Mouse (Mus musculus): ENCODE data around the gene Stk16.

GRCm38 (mm10) chr1:75201236-75201635 is 9.4 kb upstream of the Stk16 start:
- TF ChIP-seq CTCF (conservative IDR thresholded peaks at IDR 0.05 in 1 of 2, IDR thresholded peaks at IDR 0.05 in 1 of 2; ENCODE audit: low read depth in 2 of 2, low read length in 2 of 2) (no peak), JUND (conservative IDR thresholded peaks at IDR 0.05; ENCODE audit: low read depth, low read length) (no peak), EP300 (IDR thresholded peaks at IDR 0.05; ENCODE audit: low read length) (no peak), MAFK (IDR thresholded peaks at IDR 0.05; ENCODE audit: insufficient replicate concordance, low read length) (no peak), USF1 (IDR thresholded peaks at IDR 0.05; ENCODE audit: low read depth, low read length) (no peak), UBTF (IDR thresholded peaks at IDR 0.05; ENCODE audit: low read depth, low read length) (no peak), SMC3 (IDR thresholded peaks at IDR 0.05; ENCODE audit: low read depth, low read length) (no peak), POLR2A (IDR thresholded peaks at IDR 0.05; ENCODE audit: low read depth, low read length) (no peak), SIN3A (IDR thresholded peaks at IDR 0.05; ENCODE audit: low read length) (no peak), KAT2A (IDR thresholded peaks at IDR 0.05; ENCODE audit: insufficient replicate concordance, low read length) (no peak), TCF12 (IDR thresholded peaks at IDR 0.05; ENCODE audit: low read depth, low read length) (no peak), POLR2AphosphoS2 (IDR thresholded peaks at IDR 0.05; ENCODE audit: low read depth, low read length) (no peak)
